Mouse (Mus musculus): ENCODE results near the gene Nrl. TPM values are rescaled to one million over a fixed set of nuclear protein-coding genes. Genes with fewer than 3 reads are reported as not detected.

Nrl gene
- polyA plus RNA-seq, 2 experiments from 2014 or later: 0.07 TPM; not detected in 1

GRCm38 (mm10) chr14:55527940-55528339 is 3.2 kb upstream of the Nrl start:
- peak; percentile 40 for ATAC-seq

- no peak for ATAC-seq
These were observed 1.9 kb upstream of the Nrl start for GRCm38 (mm10) chr14:55526674-55527073.

GRCm38 (mm10) chr14:55524062-55524461 is 719 bp downstream of the Nrl start:
- no peak for ATAC-seq

- ATAC-seq: no peak
These were observed 4.1 kb downstream of the Nrl start for GRCm38 (mm10) chr14:55520451-55521361.

GRCm38 (mm10) chr14:55519604-55520003 is 5.2 kb downstream of the Nrl start:
- ATAC-seq: no peak

- ATAC-seq: no peak
These were observed 5.9 kb downstream of the Nrl start for GRCm38 (mm10) chr14:55518897-55519296.

GRCm38 (mm10) chr14:55515846-55516245 is 8.9 kb downstream of the Nrl start:
- ATAC-seq: no peak

- ATAC-seq: no peak
These were observed 10.9 kb downstream of the Nrl start for GRCm38 (mm10) chr14:55513927-55514326.

- ATAC-seq: no peak
These were observed 13.7 kb downstream of the Nrl start for GRCm38 (mm10) chr14:55511037-55511436.

GRCm38 (mm10) chr14:55510125-55510731 is 14.6 kb downstream of the Nrl start, which contains the start of gene Cpne6:
Gene Cpne6 (plus strand): TSS chr14:55510445.
- no peak for ATAC-seq

- ATAC-seq: no peak
These were observed 15.2 kb downstream of the Nrl start for GRCm38 (mm10) chr14:55509540-55509939.

- no peak for ATAC-seq
These were observed 17.0 kb downstream of the Nrl start for GRCm38 (mm10) chr14:55507801-55508200.

- ATAC-seq: no peak
These were observed 19.2 kb downstream of the Nrl start for GRCm38 (mm10) chr14:55505612-55506011.

GRCm38 (mm10) chr14:55497449-55497821 is 27.3 kb downstream of the Nrl start:
- ATAC-seq: peak; percentile 85

GRCm38 (mm10) chr14:55496761-55497448 is 27.9 kb downstream of the Nrl start:
- ATAC-seq: no peak

- ATAC-seq: no peak
These were observed 29.1 kb downstream of the Nrl start for GRCm38 (mm10) chr14:55495509-55496240.

GRCm38 (mm10) chr14:55492103-55492502 is 32.7 kb downstream of the Nrl start:
- no peak for ATAC-seq

GRCm38 (mm10) chr14:55491291-55491833 is 33.4 kb downstream of the Nrl start:
- peak; percentile 28 for ATAC-seq

- peak; percentile 77 for ATAC-seq
These were observed 34.2 kb downstream of the Nrl start, which contains the start of gene Carmil3 for GRCm38 (mm10) chr14:55490361-55491201. Gene Carmil3 (plus strand): TSS chr14:55490651.

- no peak for ATAC-seq
These were observed 37.9 kb downstream of the Nrl start for GRCm38 (mm10) chr14:55486836-55487235.

GRCm38 (mm10) chr14:55484430-55485085 is 40.2 kb downstream of the Nrl start:
- ATAC-seq: no peak

Measured in activated CD4-positive, CD25-positive, alpha-beta regulatory T cell, adult 4 months (primary cell).